Mouse (Mus musculus): ENCODE measurements around the gene Cldn34c2. TPM values are rescaled to one million over a fixed set of nuclear protein-coding genes. Genes with fewer than 3 reads are reported as not detected.
"Not testable (repeated sequence)": the region's sequence is repeated elsewhere in the genome, so short reads cannot be mapped to it uniquely, and the experiment has no call there.

Gene Cldn34c2
- total RNA-seq (2021), result not detected

DNA sequence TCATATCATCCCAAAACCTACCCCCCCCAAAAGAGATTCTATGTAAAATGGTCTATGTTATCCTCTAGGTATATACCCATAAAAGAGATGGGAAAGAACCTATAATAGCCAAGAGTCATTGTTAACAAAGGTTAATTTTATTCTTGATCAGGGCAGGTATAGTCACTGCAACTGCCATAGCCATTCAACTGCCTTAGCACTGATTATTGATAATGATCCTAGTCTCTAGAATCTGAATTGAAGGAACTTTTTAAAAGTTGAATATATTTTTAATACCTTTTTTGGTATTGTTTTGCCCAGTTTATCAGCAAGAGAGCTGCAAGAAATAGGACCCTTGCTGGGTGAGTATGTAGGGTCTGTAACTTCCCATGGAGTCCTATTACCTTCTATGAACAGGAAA is at the start of gene Cldn34c2:
TSS of gene Cldn34c2 (plus strand) at position 301 of the 400 bp plus-strand sequence.
- DNase-seq, result not testable (repeated sequence)

GRCm38 (mm10) chrX:123551378-123551777 is 30.1 kb upstream of the Cldn34c2 start:
- intact Hi-C loops (cut with DNase I); DNase-seq: not testable (repeated sequence)

More for the DNA sequence above, at the start of gene Cldn34c2:
- intact Hi-C loops (cut with DNase I), result not testable (repeated sequence)

- DNase-seq, result peak in 1 of 2 experiments; percentile 18
- intact Hi-C loops (cut with DNase I), result not testable (repeated sequence)
Observed at GRCm38 (mm10) chrX:123612158-123612828, 30.8 kb downstream of the Cldn34c2 start.

Other genes with a start within 250 kb of the Cldn34c2 start
- not detected for gene Gm17467, start 123.1 kb downstream of the Cldn34c2 start, total RNA-seq (2021)
- not detected for gene Cldn34c3, start 212.0 kb downstream of the Cldn34c2 start, total RNA-seq (2021)